Mouse (Mus musculus) B cell, adult 67 days (primary cell): Measurements from ENCODE around the gene Cd40. TPM values are rescaled to one million over a fixed set of nuclear protein-coding genes. Genes with fewer than 3 reads are reported as not detected.

ENCODE experiments used
- total RNA-seq, 2 experiments: library from RNA; stranded (reverse); gene quantifications; 4 replicates each; pipeline ENCODE4 v1.2.4; 2023

The Cd40 gene
- 100 to 1,000 TPM; 200 to 238 TPM for total RNA-seq

DNA sequence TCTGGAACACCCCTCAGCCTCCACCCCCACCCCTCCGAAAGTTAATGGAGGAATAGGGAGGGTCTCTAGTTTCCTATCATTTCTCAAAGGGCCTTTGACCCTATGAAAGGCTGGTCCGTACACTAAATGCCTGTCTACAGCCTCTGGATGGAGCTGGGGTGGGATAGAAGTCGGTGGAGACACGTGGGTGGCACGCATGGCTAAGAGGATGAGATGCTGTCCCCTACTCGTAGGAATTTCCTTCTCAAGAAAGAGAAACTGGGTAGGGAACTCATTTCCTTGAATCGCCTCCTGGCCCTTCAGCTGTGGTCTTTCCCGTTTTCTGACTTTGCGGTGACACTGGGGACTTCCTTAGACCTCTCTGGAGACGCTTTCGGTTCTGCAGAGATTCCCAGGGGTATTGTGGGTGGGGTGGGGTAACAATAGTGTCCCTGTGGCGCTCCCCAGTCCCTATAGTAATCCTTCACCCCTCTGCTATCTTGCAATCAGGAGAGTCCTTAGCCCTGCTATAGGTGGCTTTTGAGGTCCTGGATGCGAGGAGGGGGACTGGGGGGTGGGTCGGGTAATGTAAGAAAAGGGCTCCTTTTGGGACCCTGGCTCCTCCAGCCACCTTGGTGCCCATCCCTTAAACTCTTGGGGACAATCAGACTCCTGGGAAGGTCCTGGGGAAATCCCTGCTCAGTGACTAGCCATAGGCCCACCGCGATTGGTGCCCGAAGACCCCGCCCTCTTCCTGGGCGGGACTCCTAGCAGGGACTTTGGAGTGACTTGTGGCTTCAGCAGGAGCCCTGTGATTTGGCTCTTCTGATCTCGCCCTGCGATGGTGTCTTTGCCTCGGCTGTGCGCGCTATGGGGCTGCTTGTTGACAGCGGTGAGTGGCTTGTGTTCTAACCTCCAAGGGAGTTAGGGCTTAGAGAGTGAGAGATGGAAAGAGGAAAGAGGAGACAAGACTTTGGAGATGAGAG, at the start of gene Cd40:
Gene Cd40, plus strand, starts transcription at position 740 of the 965 bp plus-strand sequence.

DNA sequence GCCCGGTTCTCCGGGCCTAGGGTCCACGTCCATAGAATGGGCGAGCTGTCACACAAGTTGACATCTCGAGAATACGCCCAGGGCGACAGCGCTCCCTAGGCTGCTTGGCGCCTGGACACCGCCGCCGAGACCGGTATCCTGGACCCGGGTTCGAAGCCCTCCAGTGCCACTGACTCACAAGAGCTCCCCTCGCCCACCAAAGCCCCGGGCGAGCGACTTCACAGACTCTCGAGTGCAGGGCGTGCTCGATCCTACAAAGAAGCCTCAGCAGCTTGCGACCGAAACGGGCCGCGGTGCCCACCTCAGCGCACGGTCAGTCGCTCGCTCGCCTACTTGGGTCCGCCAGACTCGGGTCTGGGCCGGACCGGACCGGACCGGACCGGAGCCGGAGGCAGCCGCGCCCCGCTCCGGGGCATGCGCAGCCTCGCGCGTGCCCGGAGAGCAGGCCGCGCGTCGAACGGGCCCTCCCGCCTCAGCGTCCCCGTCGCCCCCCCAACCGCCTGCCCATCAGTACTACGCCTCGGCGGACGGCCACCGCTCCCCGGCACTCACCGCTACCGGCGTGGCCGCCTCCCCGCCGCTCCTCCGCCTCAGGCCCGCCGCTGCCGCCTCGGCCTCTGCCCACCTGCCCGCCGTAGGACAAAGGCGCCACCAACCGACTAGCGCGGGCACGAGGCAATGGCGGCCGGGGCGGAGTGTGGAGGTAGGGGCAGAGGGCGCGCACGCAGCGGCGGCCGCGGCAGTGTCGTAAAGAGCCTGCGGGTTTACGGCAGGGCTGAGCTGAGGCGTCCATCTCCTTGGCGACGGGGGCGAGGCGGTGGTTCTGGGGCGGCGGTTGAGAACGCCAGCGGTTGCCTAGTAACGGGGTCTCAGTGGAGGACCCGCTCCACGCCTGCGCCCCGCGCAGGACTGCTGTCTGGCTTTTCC, 21.0 kb upstream of the Cd40 start, which contains the start of gene Ncoa5:
Gene Ncoa5, minus strand, starts transcription at position 737 of the 927 bp plus-strand sequence.

DNA sequence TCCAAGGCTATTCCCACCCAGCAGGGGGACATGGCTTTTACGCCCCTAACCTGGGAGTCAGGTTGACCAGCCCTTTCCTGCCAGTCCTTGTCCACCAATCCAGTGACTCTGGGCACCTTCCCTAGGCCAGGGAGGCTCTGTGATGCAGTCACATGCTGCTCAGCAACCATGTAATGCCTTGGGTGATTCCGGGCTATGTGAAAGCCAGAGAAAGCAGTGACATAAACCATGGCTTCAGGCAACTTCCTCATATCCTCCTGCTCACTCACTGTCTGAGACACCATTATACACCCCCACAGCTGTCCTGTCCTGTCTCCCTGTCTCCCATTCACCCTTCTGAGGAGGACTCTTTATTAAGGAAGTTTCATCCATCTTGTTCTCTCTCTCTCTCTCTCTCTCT, 35.2 kb downstream of the Cd40 start, which contains the start of gene 1700025C18Rik:
Gene 1700025C18Rik, minus strand, starts transcription at position 101 of the 400 bp plus-strand sequence.

Other genes starting within 250 kb of the Cd40 start
- 10 to 100 TPM in 1 of 2 experiments, 1 to 10 TPM in 1; 7.7 to 12.2 TPM for gene Zswim1, start 232.9 kb upstream of the Cd40 start, total RNA-seq
- gene Spata25, start 227.1 kb upstream of the Cd40 start, total RNA-seq: 1 to 10 TPM in 1 of 2 experiments, not detected in 1; 1.9 TPM
- 100 to 1,000 TPM; 217 to 222 TPM for gene Ctsa, start 222.8 kb upstream of the Cd40 start, total RNA-seq
- gene Neurl2, start 222.2 kb upstream of the Cd40 start, total RNA-seq: 1 to 10 TPM; 7.0 to 7.9 TPM
- 1 to 10 TPM; 8.2 to 10.0 TPM for gene Pltp, start 197.9 kb upstream of the Cd40 start, total RNA-seq
- gene Pcif1, start 176.3 kb upstream of the Cd40 start, total RNA-seq: 100 to 1,000 TPM in 1 of 2 experiments, 10 to 100 TPM in 1; 93.2 to 104 TPM
- gene Zfp335, start 143.9 kb upstream of the Cd40 start, total RNA-seq: 10 to 100 TPM; 60.9 to 65.7 TPM
- 1 to 10 TPM in 1 of 2 experiments, not detected in 1; 1.1 TPM for gene Mmp9, start 114.8 kb upstream of the Cd40 start, total RNA-seq
- gene Slc12a5, start 94.8 kb upstream of the Cd40 start, total RNA-seq: 1 to 10 TPM; 2.1 to 3.4 TPM
- 10 to 100 TPM; 53.3 to 58.1 TPM for gene Ncoa5, start 20.8 kb upstream of the Cd40 start, total RNA-seq
- gene 1700025C18Rik, start 35.1 kb downstream of the Cd40 start, total RNA-seq: not detected
- not detected for gene Cdh22, start 179.2 kb downstream of the Cd40 start, total RNA-seq
- 10 to 100 TPM; 66.9 to 77.8 TPM for gene Slc35c2, start 232.2 kb downstream of the Cd40 start, total RNA-seq